Mouse (Mus musculus): ENCODE results near the gene Ankrd23. TPM values are rescaled to one million over a fixed set of nuclear protein-coding genes. Genes with fewer than 3 reads are reported as not detected.
A peak's percentile ranks its signal among the peaks of the same experiment; 100 is the strongest.

The Ankrd23 gene
- polyA plus RNA-seq, 1 experiment, result 5.8 TPM

DNA sequence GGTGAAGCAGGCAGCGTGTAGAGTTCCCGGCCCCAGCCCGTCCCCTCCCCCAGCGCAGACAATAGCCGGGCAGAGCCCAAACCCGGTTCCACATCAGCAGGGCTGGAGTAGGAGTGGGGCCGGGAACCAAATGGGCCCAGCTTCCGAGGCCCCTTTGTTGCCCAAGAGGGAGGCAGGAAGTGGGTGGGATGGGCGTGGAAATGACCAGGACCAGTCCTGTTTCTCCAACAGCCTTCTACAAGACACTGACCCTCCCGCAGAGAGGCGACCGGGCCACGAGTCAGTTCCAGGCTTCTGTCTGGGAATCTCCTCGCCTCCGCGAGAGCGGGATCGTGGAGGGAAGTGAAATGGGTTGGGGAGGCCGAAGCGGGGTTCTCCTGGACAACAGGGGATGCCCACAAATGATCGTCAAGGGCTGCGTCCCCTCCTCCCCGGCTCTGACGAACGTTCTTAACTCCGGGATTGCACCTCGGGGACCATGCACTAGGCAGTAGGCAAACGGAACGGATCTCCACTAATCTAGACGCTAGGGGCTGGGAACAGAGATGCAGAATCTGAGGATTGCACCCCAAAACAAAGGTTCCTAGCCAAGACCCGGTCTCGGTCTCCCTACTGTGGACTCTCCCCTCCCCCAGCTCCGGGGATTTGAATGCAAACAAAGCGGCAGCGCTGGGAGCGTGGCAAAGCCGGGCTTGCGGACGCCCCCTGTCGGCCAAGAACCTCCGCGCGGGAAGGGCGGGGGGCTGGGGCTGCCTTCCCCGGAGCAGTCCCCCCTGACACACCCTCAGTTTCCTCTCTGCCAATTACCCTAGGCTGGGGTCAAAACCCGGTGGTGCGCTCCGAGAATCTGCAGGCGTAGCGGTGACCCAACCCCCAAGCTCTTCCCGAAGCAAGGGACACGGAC lies 20.1 kb upstream of the Ankrd23 start:
- peak overlapping the region; percentile 73 for H3K4me3 ChIP-seq (ENCODE audit: low read depth, low read length)
- peaks cover 12% of the 10 kb centered on the region for H3K27me3 ChIP-seq (ENCODE audit: control insufficient read depth, insufficient read depth, low read length)
- peaks cover 3% of the 10 kb centered on the region; the same call in 1 of the 2 replicates for H3K36me3 ChIP-seq (ENCODE audit: control insufficient read depth, insufficient read depth, low read length)
- peaks cover 5% of the 10 kb centered on the region; the same call in 1 of the 2 replicates for H3K4me1 ChIP-seq (ENCODE audit: control insufficient read depth, insufficient read depth, insufficient read length, low read length)
- under 1% methylated on average over 52 of the region's 52 CpGs for WGBS
- peak; percentile 55 for TF ChIP-seq POLR2A (IDR thresholded peaks at IDR 0.05; ENCODE audit: low read depth, low read length)
- TF ChIP-seq CTCF (IDR thresholded peaks at IDR 0.05; ENCODE audit: extremely low read depth, insufficient read length, insufficient replicate concordance, low read depth, low read length), result peak; percentile 73; the same call in 1 of the 2 replicates
- H3K27ac ChIP-seq (ENCODE audit: insufficient read depth, low read depth, low read length), result peak overlapping the region; percentile 73

DNA sequence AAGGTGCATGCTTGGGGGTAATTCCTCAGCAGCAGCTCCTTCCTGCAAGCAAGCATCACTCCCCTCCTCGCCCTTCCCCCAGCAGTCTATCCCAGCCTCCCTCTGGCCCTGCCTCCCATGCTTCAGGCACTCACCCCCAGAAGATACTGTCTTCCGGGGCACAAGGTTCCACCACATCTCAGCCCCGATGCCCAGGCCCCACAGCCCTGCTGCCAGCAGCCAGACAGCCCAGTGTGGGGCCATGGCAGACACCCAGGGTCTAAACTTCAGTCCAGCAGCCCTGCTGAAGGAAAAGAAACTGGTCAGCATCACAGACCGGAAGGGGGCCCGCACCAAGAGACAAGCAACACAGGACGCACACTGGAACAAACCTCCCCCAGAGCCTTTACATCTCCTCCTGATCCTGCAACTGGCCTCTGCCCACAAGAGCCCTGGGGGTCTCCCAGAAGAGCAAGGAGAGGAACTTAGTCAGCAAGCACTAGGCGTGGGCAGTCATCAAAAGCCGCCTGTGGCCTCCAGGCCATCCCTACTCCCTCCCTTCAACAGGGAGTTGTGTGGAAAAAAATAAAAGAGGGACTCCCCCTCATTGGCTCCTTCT lies 19.2 kb upstream of the Ankrd23 start:
- no peak for TF ChIP-seq CTCF (IDR thresholded peaks at IDR 0.05; ENCODE audit: extremely low read depth, insufficient read length, insufficient replicate concordance, low read depth, low read length)
- no peak for TF ChIP-seq POLR2A (IDR thresholded peaks at IDR 0.05; ENCODE audit: low read depth, low read length)

DNA sequence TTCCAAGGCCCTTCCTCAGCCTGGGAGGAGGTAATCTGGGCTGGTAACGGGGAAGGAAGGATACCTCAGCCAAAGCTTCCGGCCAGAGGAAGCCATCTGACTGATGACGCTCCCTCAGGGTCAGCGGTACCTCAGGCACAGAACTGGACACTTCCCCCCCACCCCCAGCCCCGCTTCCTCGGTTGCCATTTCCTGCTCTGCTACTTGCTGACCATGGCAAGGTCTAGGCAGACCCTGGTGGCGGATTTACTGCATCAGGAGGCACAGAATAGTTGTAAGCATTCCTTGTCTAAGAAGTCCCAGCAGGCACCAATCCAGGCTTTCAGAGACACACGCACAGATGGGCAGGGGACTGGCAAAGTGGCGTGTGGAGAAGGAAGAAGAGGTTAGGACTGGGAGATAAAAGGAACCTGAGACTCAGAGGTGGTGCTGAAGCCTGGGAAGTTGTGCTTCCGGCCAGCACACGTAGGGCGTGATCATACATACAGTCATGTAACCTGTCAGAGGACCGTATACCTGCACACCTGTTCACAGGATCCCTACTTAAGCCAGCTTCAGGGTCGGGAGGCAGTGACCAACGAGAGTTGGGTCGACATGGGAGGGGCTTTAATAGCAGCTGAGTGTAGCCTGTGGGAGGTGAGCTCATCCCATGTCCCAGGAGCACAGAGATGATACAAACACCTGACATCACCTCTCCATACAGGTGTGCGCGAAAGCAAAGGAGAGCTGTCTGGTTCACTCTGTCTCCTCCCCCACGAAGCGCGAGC lies 18.1 kb upstream of the Ankrd23 start:
- Histone ChIP-seq H3K36me3 (ENCODE audit: control insufficient read depth, insufficient read depth, low read length) (peaks cover 5% of the 10 kb centered on the region; the same call in 1 of the 2 replicates), H3K27ac (ENCODE audit: insufficient read depth, low read depth, low read length) (no peak overlapping the region), H3K4me1 (ENCODE audit: control insufficient read depth, insufficient read depth, insufficient read length, low read length) (peaks cover 5% of the 10 kb centered on the region; the same call in 1 of the 2 replicates), H3K4me3 (ENCODE audit: low read depth, low read length) (no peak overlapping the region), H3K27me3 (ENCODE audit: control insufficient read depth, insufficient read depth, low read length) (peaks cover 9% of the 10 kb centered on the region)
- 80% methylated on average over 21 of the region's 21 CpGs for WGBS
- TF ChIP-seq POLR2A (IDR thresholded peaks at IDR 0.05; ENCODE audit: low read depth, low read length), result no peak
- TF ChIP-seq CTCF (IDR thresholded peaks at IDR 0.05; ENCODE audit: extremely low read depth, insufficient read length, insufficient replicate concordance, low read depth, low read length), result no peak

More for the DNA sequence above, 19.2 kb upstream of the Ankrd23 start:
- H3K4me1 ChIP-seq (ENCODE audit: control insufficient read depth, insufficient read depth, insufficient read length, low read length), result peaks cover 5% of the 10 kb centered on the region; the same call in 1 of the 2 replicates
- H3K27me3 ChIP-seq (ENCODE audit: control insufficient read depth, insufficient read depth, low read length), result peaks cover 12% of the 10 kb centered on the region
- peak overlapping the region; percentile 73 for H3K4me3 ChIP-seq (ENCODE audit: low read depth, low read length)
- WGBS, result 47% methylated on average over 8 of the region's 8 CpGs
- peaks cover 3% of the 10 kb centered on the region; the same call in 1 of the 2 replicates for H3K36me3 ChIP-seq (ENCODE audit: control insufficient read depth, insufficient read depth, low read length)
- H3K27ac ChIP-seq (ENCODE audit: insufficient read depth, low read depth, low read length), result peak overlapping the region; percentile 31; the same call in 1 of the 2 replicates

DNA sequence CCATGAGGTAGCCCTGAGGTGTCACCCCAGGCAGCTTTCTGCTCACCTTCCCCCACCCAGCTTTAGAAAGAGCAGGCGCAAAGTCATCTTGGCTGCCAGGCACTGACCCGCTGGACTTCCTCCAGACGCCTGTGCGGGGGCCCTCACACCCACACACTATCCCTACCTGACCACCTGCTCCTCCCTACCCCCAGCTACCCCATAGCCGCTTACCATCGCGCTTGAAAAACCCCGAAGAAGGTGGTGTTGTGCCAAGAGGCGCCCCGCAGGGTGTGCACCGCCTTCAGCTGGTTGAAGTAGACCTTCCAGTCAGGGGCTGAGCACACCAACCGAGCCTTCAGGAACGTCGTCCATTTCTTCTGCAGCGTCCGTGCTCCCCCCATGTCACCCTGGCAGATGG lies 15.8 kb upstream of the Ankrd23 start:
- 83% methylated on average over 16 of the region's 16 CpGs for WGBS
- Histone ChIP-seq H3K36me3 (ENCODE audit: control insufficient read depth, insufficient read depth, low read length) (peaks cover 10% of the 10 kb centered on the region; the same call in 1 of the 2 replicates), H3K27ac (ENCODE audit: insufficient read depth, low read depth, low read length) (no peak overlapping the region), H3K4me1 (ENCODE audit: control insufficient read depth, insufficient read depth, insufficient read length, low read length) (peaks cover 6% of the 10 kb centered on the region), H3K4me3 (ENCODE audit: low read depth, low read length) (no peak overlapping the region), H3K27me3 (ENCODE audit: control insufficient read depth, insufficient read depth, low read length) (peaks cover 5% of the 10 kb centered on the region)
- TF ChIP-seq CTCF (IDR thresholded peaks at IDR 0.05; ENCODE audit: extremely low read depth, insufficient read length, insufficient replicate concordance, low read depth, low read length), result no peak
- TF ChIP-seq POLR2A (IDR thresholded peaks at IDR 0.05; ENCODE audit: low read depth, low read length), result no peak

DNA sequence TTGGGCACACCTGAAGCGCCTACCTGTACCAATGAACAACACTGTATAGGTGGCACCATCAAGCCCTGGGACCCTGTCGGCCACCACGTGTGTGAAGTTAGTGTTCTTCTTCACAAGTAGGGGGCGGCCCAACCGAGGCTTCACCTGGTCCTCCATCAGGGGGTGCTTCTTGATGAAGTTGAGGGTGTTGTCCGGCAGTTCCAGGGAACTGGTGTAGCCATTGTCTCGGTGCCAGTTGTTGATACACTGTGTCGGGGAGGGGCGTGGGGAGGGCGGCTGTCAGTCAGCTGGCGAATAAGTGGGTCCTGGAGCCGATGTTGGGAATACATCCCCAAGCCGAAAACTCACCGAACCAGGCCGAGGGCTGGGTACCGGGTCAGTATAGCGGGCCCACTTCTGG lies 15.2 kb upstream of the Ankrd23 start:
- WGBS, result 84% methylated on average over 17 of the region's 17 CpGs
- TF ChIP-seq POLR2A (IDR thresholded peaks at IDR 0.05; ENCODE audit: low read depth, low read length), result no peak
- TF ChIP-seq CTCF (IDR thresholded peaks at IDR 0.05; ENCODE audit: extremely low read depth, insufficient read length, insufficient replicate concordance, low read depth, low read length), result no peak
- Histone ChIP-seq H3K27me3 (ENCODE audit: control insufficient read depth, insufficient read depth, low read length) (peaks cover 5% of the 10 kb centered on the region), H3K36me3 (ENCODE audit: control insufficient read depth, insufficient read depth, low read length) (peaks cover 10% of the 10 kb centered on the region; the same call in 1 of the 2 replicates), H3K4me1 (ENCODE audit: control insufficient read depth, insufficient read depth, insufficient read length, low read length) (peaks cover 8% of the 10 kb centered on the region), H3K27ac (ENCODE audit: insufficient read depth, low read depth, low read length) (no peak overlapping the region), H3K4me3 (ENCODE audit: low read depth, low read length) (no peak overlapping the region)

DNA sequence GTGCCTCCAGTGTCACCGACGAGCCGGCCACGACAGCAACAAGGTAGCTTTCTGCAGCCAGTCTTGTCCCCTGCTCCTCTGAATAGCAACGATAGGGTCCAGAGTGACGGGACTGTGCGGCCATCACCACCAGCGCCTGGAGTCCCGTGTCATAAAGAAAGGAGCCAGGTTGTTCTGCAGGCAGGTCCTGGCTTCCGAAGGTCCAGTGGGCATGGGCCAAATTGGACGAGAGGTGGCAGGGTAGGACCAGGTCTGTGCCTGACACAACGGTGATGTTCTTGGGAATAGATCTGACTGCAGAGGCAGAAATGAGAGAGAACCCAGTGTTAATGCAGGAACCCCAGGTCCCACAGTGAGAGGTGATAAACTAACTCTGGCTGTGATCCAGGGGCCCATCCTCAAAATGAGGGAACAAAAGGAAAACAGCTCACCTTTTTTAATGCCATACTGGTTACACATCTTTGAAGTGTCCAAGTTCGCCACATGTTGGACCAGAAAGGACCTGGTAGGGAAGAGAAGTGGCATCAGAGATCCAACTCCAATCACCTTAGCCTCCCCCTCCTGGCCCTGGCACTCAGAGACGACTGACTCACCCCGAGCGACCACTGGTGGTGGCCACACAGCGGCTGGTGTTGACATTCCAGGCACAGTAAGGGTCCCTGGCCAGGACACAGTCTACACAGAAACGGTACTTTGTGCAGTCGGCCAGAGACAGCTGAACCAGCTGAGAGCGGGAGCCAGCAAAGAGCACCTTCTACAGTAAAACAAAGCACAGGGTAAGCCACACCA lies 13.6 kb upstream of the Ankrd23 start:
- no peaks in the 10 kb centered on the region for H3K27me3 ChIP-seq (ENCODE audit: control insufficient read depth, insufficient read depth, low read length)
- H3K27ac ChIP-seq (ENCODE audit: insufficient read depth, low read depth, low read length), result no peak overlapping the region
- H3K36me3 ChIP-seq (ENCODE audit: control insufficient read depth, insufficient read depth, low read length), result peaks cover 10% of the 10 kb centered on the region; the same call in 1 of the 2 replicates
- WGBS, result 84% methylated on average over 20 of the region's 20 CpGs
- peaks cover 3% of the 10 kb centered on the region; the same call in 1 of the 2 replicates for H3K4me1 ChIP-seq (ENCODE audit: control insufficient read depth, insufficient read depth, insufficient read length, low read length)
- H3K4me3 ChIP-seq (ENCODE audit: low read depth, low read length), result no peak overlapping the region
- TF ChIP-seq POLR2A (IDR thresholded peaks at IDR 0.05; ENCODE audit: low read depth, low read length) (no peak), CTCF (IDR thresholded peaks at IDR 0.05; ENCODE audit: extremely low read depth, insufficient read length, insufficient replicate concordance, low read depth, low read length) (no peak)
